Comparison of ENCODE assay signal across 10 mouse cellular contexts in genomic region chr1:152992271-152993134, GRCm38 (mm10). TPM values are rescaled to one million over a fixed set of nuclear protein-coding genes. Genes with fewer than 3 reads are reported as not detected.
A peak's percentile ranks its signal among the peaks of the same experiment; 100 is the strongest.
DNase-seq lines count a peak whose midpoint lies in the region; ATAC-seq and TF ChIP-seq lines count a peak whose summit lies in the region.
"Had no signal": no experiment of that assay in that cellular context is flagged by ENCODE, and none has a peak within 500 bp of the region (broad histone marks: within the 10 kb centered on the region; RNA-seq: fewer than 3 reads in every experiment).

No protein-coding gene starts in this region.

- no peaks in the 10 kb centered on the region for H3K9me3 ChIP-seq in hindbrain, embryonic 16.5 days (ENCODE audit: control insufficient read depth, low read length)
- no peaks in the 10 kb centered on the region for H3K9me3 ChIP-seq in hindbrain, embryonic 10.5 days
- H3K9me3 ChIP-seq: midbrain, embryonic 12.5 days had no signal

- no peaks in the 10 kb centered on the region for H3K4me1 ChIP-seq in hindbrain, embryonic 16.5 days (ENCODE audit: control insufficient read depth, insufficient read depth, low read depth, low read length)
- 0 out of 2 replicates have a peak, but pooled peaks cover 3% of the 10 kb centered on the region for H3K4me1 ChIP-seq in hindbrain, embryonic 10.5 days (replicated peaks)
- H3K4me1 ChIP-seq in kidney, adult 2 months (ENCODE audit: control insufficient read depth, insufficient read depth, low read length): no peaks in the 10 kb centered on the region
- H3K4me1 ChIP-seq: midbrain, embryonic 12.5 days had no signal

- H3K27me3 ChIP-seq in hindbrain, embryonic 16.5 days (replicated peaks; ENCODE audit: control insufficient read depth, insufficient read depth, low read length): no peaks in the 10 kb centered on the region
- no peaks in the 10 kb centered on the region for H3K27me3 ChIP-seq in hindbrain, embryonic 10.5 days (ENCODE audit: insufficient read depth, poor library complexity, severe bottlenecking)
- H3K27me3 ChIP-seq in kidney, adult 2 months (replicated peaks; ENCODE audit: control insufficient read depth, insufficient read depth, low read length): no peaks in the 10 kb centered on the region
- H3K27me3 ChIP-seq: midbrain, embryonic 12.5 days had no signal

- no peak overlapping the region for H3K9ac ChIP-seq in hindbrain, embryonic 16.5 days (ENCODE audit: low read depth, low read length)
- H3K9ac ChIP-seq: midbrain, embryonic 12.5 days had no signal

- no peak for TF ChIP-seq CTCF in kidney, adult 2 months (conservative IDR thresholded peaks at IDR 0.05; ENCODE audit: insufficient read depth, insufficient read length, low read depth, low read length)

- no peak overlapping the region for H3K4me2 ChIP-seq in hindbrain, embryonic 16.5 days (ENCODE audit: low read length)
- H3K4me2 ChIP-seq: midbrain, embryonic 12.5 days had no signal

- 0 out of 2 replicates have a peak overlapping the region, but pooled peaks have one; percentile 36 for H3K27ac ChIP-seq in hindbrain, embryonic 16.5 days (ENCODE audit: low read depth, low read length)
- H3K27ac ChIP-seq in hindbrain, embryonic 10.5 days: no peak overlapping the region
- H3K27ac ChIP-seq in kidney, adult 2 months (ENCODE audit: insufficient read depth, low read depth, low read length): no peak overlapping the region
- H3K27ac ChIP-seq: midbrain, embryonic 12.5 days had no signal

- WGBS in hindbrain, embryonic 16.5 days: 70% methylated on average over 6 of the region's 6 CpGs
- WGBS in hindbrain, embryonic 10.5 days: 64% methylated on average over 6 of the region's 6 CpGs
- WGBS in kidney, adult 2 months: 71% methylated on average over 6 of the region's 6 CpGs

- TF ChIP-seq POLR2A in kidney, adult 2 months (IDR thresholded peaks at IDR 0.05; ENCODE audit: low read depth, low read length): no peak

- H3K36me3 ChIP-seq in hindbrain, embryonic 16.5 days (ENCODE audit: control insufficient read depth, insufficient read depth, low read length): no peaks in the 10 kb centered on the region
- no peaks in the 10 kb centered on the region for H3K36me3 ChIP-seq in hindbrain, embryonic 10.5 days
- no peaks in the 10 kb centered on the region for H3K36me3 ChIP-seq in kidney, adult 2 months (ENCODE audit: control insufficient read depth, insufficient read depth, low read length)
- H3K36me3 ChIP-seq: midbrain, embryonic 12.5 days had no signal

- H3K4me3 ChIP-seq in hindbrain, embryonic 16.5 days (ENCODE audit: low read length): no peak overlapping the region
- H3K4me3 ChIP-seq in hindbrain, embryonic 10.5 days: no peak overlapping the region
- no peak overlapping the region for H3K4me3 ChIP-seq in kidney, adult 2 months (ENCODE audit: insufficient read depth, low read depth, low read length)
- H3K4me3 ChIP-seq: midbrain, embryonic 12.5 days had no signal

- no peak for ATAC-seq in hindbrain, embryonic 16.5 days

- no peak for DNase-seq in hindbrain, embryonic 10.5 days (ENCODE audit: low spot score)
- peak; percentile 67 for DNase-seq in ZHBTc4 (ENCODE audit: low read depth, low spot score)
- DNase-seq in cerebellum, adult 9-10 months: peak; percentile 84
- peak; percentile 69 for DNase-seq in lung, postnatal 36 days
- DNase-seq in thymus, adult 18-20 months: no peak
- no peak for DNase-seq in kidney, adult 2 months
- DNase-seq: heart, adult 11 months; thymus, postnatal 4 days had no signal

RNA-seq across cellular contexts. Expression of gene Nmnat2, which starts 37.7 kb away (rescaled TPM):
- 75.4 and 83.4 TPM in 2 replicates for polyA plus RNA-seq in hindbrain, embryonic 16.5 days (2015; fragmentation: Nextera tagmentation; extraction: Ambion mirVana)
- polyA plus RNA-seq in hindbrain, embryonic 10.5 days (2016; fragmentation: Nextera tagmentation; extraction: Ambion mirVana): 13.3 and 20.6 TPM in 2 replicates
- 0.27 and 0.41 TPM in 2 replicates for polyA plus RNA-seq in kidney, adult 2 months (2012; rRNA removed)

Comparison
In these comparisons a context has a peak if more than half of its experiments do, and no peak if none do; other contexts are left out.
1. DNase-seq: peak in ZHBTc4 (single experiment), cerebellum, adult 9-10 months (single experiment) and lung, postnatal 36 days (single experiment); none in hindbrain, embryonic 10.5 days (single experiment), thymus, adult 18-20 months (0 of 2) and kidney, adult 2 months (single experiment).
2. RNA of gene Nmnat2, which starts 37.7 kb away (polyA plus RNA-seq): 75.4 to 83.4 TPM in hindbrain, embryonic 16.5 days and 13.3 to 20.6 TPM in hindbrain, embryonic 10.5 days; 0.27 to 0.41 TPM in kidney, adult 2 months; every median in the first group is over 10 times any median in the second.